Mouse (Mus musculus) liver, embryonic 14.5 days (tissue): Measurements from ENCODE around the gene Taf1. TPM values are rescaled to one million over a fixed set of nuclear protein-coding genes. Genes with fewer than 3 reads are reported as not detected.
"Not testable (repeated sequence)": the region's sequence is repeated elsewhere in the genome, so short reads cannot be mapped to it uniquely, and the experiment has no call there.

Experiments
- ATAC-seq: fragments of 200-750 bp; cut with Nextera tagmentation; 2 replicates; pipeline ENCODE4 v1.8.0; 2017; ENCODE audit warnings: moderate number of reproducible peaks, mild to moderate bottlenecking, moderate library complexity; ENCODE audit not compliant: insufficient read depth
- DNase-seq, 3 experiments: peaks; one replicate each; pipeline ENCODE4 v3.0.0-alpha.2; 2012 to 2013; ENCODE audit warnings: low read depth in 3 of 3, low spot score in 3 of 3
- H3K27ac ChIP-seq: fragments of 300-500 bp; sonication (generic); 2 replicates; pipeline ENCODE4 v1.5.1; 2014; ENCODE audit warnings: moderate library complexity, mild to moderate bottlenecking, control low read depth, inconsistent platforms
- H3K27me3 ChIP-seq: fragments of 300-500 bp; sonication (generic); 2 replicates; pipeline ENCODE4 v1.6.1; 2014; ENCODE audit warnings: mild to moderate bottlenecking, low read length, moderate library complexity; ENCODE audit not compliant: control insufficient read depth, insufficient read depth
- H3K36me3 ChIP-seq: fragments of 300-500 bp; sonication (generic); replicated peaks from 2 replicates; pipeline ENCODE4 v1.6.1; 2014; ENCODE audit warnings: low read depth; ENCODE audit not compliant: control insufficient read depth, insufficient read depth
- H3K4me1 ChIP-seq, 2 experiments: fragments of 200-500 bp in 1 of 2; fragments of 300-500 bp in 1 of 2; sonication (generic) in 1 of 2; replicated peaks; 2 replicates each; pipeline ENCODE4 v1.6.1; 2012 to 2014; ENCODE audit warnings: antibody characterized with exemption in 1 of 2, inconsistent platforms in 1 of 2, low read length in 1 of 2; ENCODE audit not compliant: control insufficient read depth in 2 of 2, insufficient read depth in 2 of 2
- H3K4me2 ChIP-seq: fragments of 300-500 bp; sonication (generic); 2 replicates; pipeline ENCODE4 v1.6.1; 2014; ENCODE audit warnings: low read depth, mild to moderate bottlenecking, control low read depth, moderate library complexity
- H3K4me3 ChIP-seq, 2 experiments: fragments of 200-500 bp in 1 of 2; fragments of 300-500 bp in 1 of 2; sonication (generic) in 1 of 2; 2 replicates each; pipeline ENCODE4 v1.5.1; 2012 to 2014; ENCODE audit warnings: low read depth in 2 of 2, low read length in 2 of 2, mild to moderate bottlenecking in 2 of 2, control low read depth in 1 of 2, inconsistent platforms in 1 of 2, moderate library complexity in 1 of 2; ENCODE audit not compliant: insufficient read depth in 1 of 2
- H3K9ac ChIP-seq: fragments of 300-500 bp; sonication (generic); replicated peaks from 2 replicates; pipeline ENCODE4 v1.6.1; 2014; ENCODE audit warnings: mild to moderate bottlenecking, control low read depth, moderate library complexity
- H3K9me3 ChIP-seq: fragments of 300-500 bp; sonication (generic); 2 replicates; pipeline ENCODE4 v1.6.1; 2016; ENCODE audit warnings: low read length, mixed read lengths; ENCODE audit not compliant: control insufficient read depth
- CTCF ChIP-seq: IDR thresholded peaks from 2 replicates; pipeline ENCODE4 v1.5.1; 2016; ENCODE audit warnings: antibody characterized with exemption, low read depth, control low read depth
- EP300 ChIP-seq: IDR thresholded peaks from 2 replicates; pipeline ENCODE4 v1.6.1; 2016; ENCODE audit warnings: antibody characterized with exemption, low read depth
- WGBS: fragments of 180-500 bp; shearing (Covaris S2); extraction: QIAGEN DNeasy Blood & Tissue Kit; methylation state at CpG from one replicate; pipeline ENCODE4 v1.1.7; 2014; ENCODE audit not compliant: insufficient replicate concordance; 5-methylcytosine and 5-hydroxymethylcytosine counted together
- polyA plus RNA-seq, 2 experiments: library from polyadenylated mRNA; depleted of rRNA in 1 of 2; stranded (reverse) in 1 of 2; unstranded in 1 of 2; fragments of >200 nt; fragmentation: Nextera tagmentation in 1 of 2; extraction: Ambion mirVana in 1 of 2; gene quantifications; 2 replicates each; pipeline versions ENCODE4 v1.2.1 to v1.2.3; 2012 to 2014

Taf1 gene
- 6.4 and 12.5 TPM in 2 replicates for polyA plus RNA-seq (2012; rRNA removed)
- 5.8 and 6.1 TPM in 2 replicates for polyA plus RNA-seq (2014; fragmentation: Nextera tagmentation; extraction: Ambion mirVana)

- Histone ChIP-seq H3K4me3 (peak within 1 kb of the TSS; percentile 77 to 95), H3K4me2 (peak within 1 kb of the TSS; percentile 74), H3K36me3 (no peaks in the 10 kb centered on the region; the same call in 1 of the 2 replicates), H3K9ac (peak within 1 kb of the TSS; percentile 84), H3K9me3 (no peaks in the 10 kb centered on the region), H3K4me1 (no peaks in the 10 kb centered on the region; a peak in 1 of 4 replicates), H3K27ac (peak within 1 kb of the TSS; percentile 58), H3K27me3 (no peaks in the 10 kb centered on the region)
- peak; percentile 99 for ATAC-seq
- TF ChIP-seq EP300 (no peak), CTCF (no peak)
- 15% methylated on average over 47 of the region's 47 CpGs for WGBS
- DNase-seq: peak; percentile 95 to 96 (median 95)
Measured at GRCm38 (mm10) chrX:101532347-101533221, at the start of gene Taf1. Taf1 (plus strand) TSS chrX:101532734.

- WGBS: 25% methylated on average over 10 of the region's 12 CpGs
Measured at GRCm38 (mm10) chrX:101486487-101487152, 45.9 kb upstream of the Taf1 start.

GRCm38 (mm10) chrX:101504636-101505035 lies 27.9 kb upstream of the Taf1 start:
- Histone ChIP-seq H3K4me1 (no peaks in the 10 kb centered on the region), H3K36me3 (no peaks in the 10 kb centered on the region), H3K9me3 (no peaks in the 10 kb centered on the region), H3K27ac (no peak overlapping the region), H3K27me3 (no peaks in the 10 kb centered on the region), H3K9ac (no peak overlapping the region), H3K4me2 (no peak overlapping the region), H3K4me3 (no peak overlapping the region)
- WGBS: 4% methylated on average over 3 of the region's 3 CpGs
- DNase-seq: peak in 1 of 3 experiments; percentile 15
- TF ChIP-seq EP300: no peak
- TF ChIP-seq CTCF: peak; percentile 73
- no peak for ATAC-seq

More at GRCm38 (mm10) chrX:101486487-101487152, 45.9 kb upstream of the Taf1 start:
- ATAC-seq, H3K4me3 ChIP-seq, H3K9me3 ChIP-seq, H3K4me1 ChIP-seq, H3K4me2 ChIP-seq, H3K36me3 ChIP-seq, H3K9ac ChIP-seq, H3K27ac ChIP-seq, H3K27me3 ChIP-seq: not testable (repeated sequence)
- peak; percentile 90 for TF ChIP-seq CTCF
- DNase-seq: peak; percentile 1 to 7 (median 4)

GRCm38 (mm10) chrX:101515710-101516109 lies 16.8 kb upstream of the Taf1 start:
- no peak overlapping the region for H3K4me2 ChIP-seq
- WGBS: 6% methylated on average over 2 of the region's 2 CpGs
- DNase-seq: no peak
- no peak for ATAC-seq
- no peaks in the 10 kb centered on the region for H3K4me1 ChIP-seq
- no peaks in the 10 kb centered on the region for H3K36me3 ChIP-seq
- H3K4me3 ChIP-seq: no peak overlapping the region
- H3K9ac ChIP-seq: no peak overlapping the region
- TF ChIP-seq CTCF (peak; percentile 45; the same call in 1 of the 2 replicates), EP300 (no peak)
- no peak overlapping the region for H3K27ac ChIP-seq
- H3K9me3 ChIP-seq: no peaks in the 10 kb centered on the region
- no peaks in the 10 kb centered on the region for H3K27me3 ChIP-seq

GRCm38 (mm10) chrX:101518006-101518405 lies 14.5 kb upstream of the Taf1 start:
- H3K36me3 ChIP-seq: no peaks in the 10 kb centered on the region
- H3K4me3 ChIP-seq: no peak overlapping the region
- no peak for DNase-seq
- H3K9me3 ChIP-seq: no peaks in the 10 kb centered on the region
- H3K27me3 ChIP-seq: no peaks in the 10 kb centered on the region
- H3K4me2 ChIP-seq: no peak overlapping the region
- WGBS: 79% methylated on average over 4 of the region's 4 CpGs
- ATAC-seq: no peak
- H3K9ac ChIP-seq: no peak overlapping the region
- TF ChIP-seq EP300: no peak
- no peak for TF ChIP-seq CTCF
- H3K4me1 ChIP-seq: no peaks in the 10 kb centered on the region
- H3K27ac ChIP-seq: no peak overlapping the region
